In genomic region chr7:67440806-67441205, GRCm38 (mm10) we compare ENCODE assay signal across 14 mouse cellular contexts.
DNase-seq lines count a peak whose midpoint lies in the region; TF ChIP-seq lines count a peak whose summit lies in the region.
"Had no signal": no experiment of that assay in that cellular context is flagged by ENCODE, and none has a peak within 500 bp of the region (broad histone marks: within the 10 kb centered on the region; RNA-seq: fewer than 3 reads in every experiment).

No protein-coding gene starts in this region.

- no peak overlapping the region for H3K4me3 ChIP-seq in left cerebral cortex, adult 2 months
- no peak overlapping the region for H3K4me3 ChIP-seq in thymus, adult 2 months (ENCODE audit: control insufficient read depth, insufficient read depth, low read length)
- H3K4me3 ChIP-seq in limb, embryonic 10.5 days: no peak overlapping the region
- H3K4me3 ChIP-seq: embryonic facial prominence, embryonic 13.5 days; limb, embryonic 13.5 days had no signal

- no peak for TF ChIP-seq POLR2A in thymus, adult 2 months (IDR thresholded peaks at IDR 0.05; ENCODE audit: control insufficient read depth, extremely low read depth, insufficient read depth, low read length, poor library complexity)

- H3K27ac ChIP-seq in left cerebral cortex, adult 2 months: no peak overlapping the region
- peak overlapping the region; percentile 64; the same call in 1 of the 2 replicates for H3K27ac ChIP-seq in thymus, adult 2 months (ENCODE audit: control insufficient read depth, insufficient read depth, low read length)
- no peak overlapping the region for H3K27ac ChIP-seq in limb, embryonic 10.5 days
- H3K27ac ChIP-seq: embryonic facial prominence, embryonic 13.5 days; limb, embryonic 13.5 days had no signal

- no peaks in the 10 kb centered on the region for H3K27me3 ChIP-seq in thymus, adult 2 months (ENCODE audit: control insufficient read depth, insufficient read depth, low read length)
- no peaks in the 10 kb centered on the region for H3K27me3 ChIP-seq in limb, embryonic 10.5 days (ENCODE audit: low read depth, poor library complexity, severe bottlenecking)
- H3K27me3 ChIP-seq: embryonic facial prominence, embryonic 13.5 days; limb, embryonic 13.5 days had no signal

- no peak for TF ChIP-seq CTCF in left cerebral cortex, adult 2 months (IDR thresholded peaks at IDR 0.05)
- no peak for TF ChIP-seq CTCF in thymus, adult 2 months (IDR thresholded peaks at IDR 0.05; ENCODE audit: borderline replicate concordance, control insufficient read depth, extremely low read depth, insufficient read depth, low read length, poor library complexity)

- WGBS in thymus, adult 2 months: 20% methylated on average over 8 of the region's 8 CpGs
- WGBS in limb, embryonic 10.5 days: 94% methylated on average over 8 of the region's 8 CpGs

- DNase-seq in cerebellum, postnatal 25 days: peak; percentile 39 to 68
- no peak for DNase-seq in cerebellum, adult 8-10 months
- peak; percentile 64 to 91 for DNase-seq in left cerebral cortex, postnatal 14 days (ENCODE audit: low spot score in 2 of 2)
- DNase-seq in left cerebral cortex, adult 2 months (ENCODE audit: extremely low spot score in 1 of 2, low spot score in 2 of 2): no peak
- DNase-seq in layer of hippocampus, adult 18-20 months (ENCODE audit: low spot score in 2 of 2): peak; percentile 56 to 78
- peak; percentile 56 for DNase-seq in thymus, adult 2 months
- no peak for DNase-seq in limb, embryonic 10.5 days (ENCODE audit: low spot score)
- DNase-seq in spleen, postnatal 36 days (ENCODE audit: low spot score in 2 of 2): no peak
- DNase-seq: adrenal gland, postnatal 25 days; heart, postnatal 10 days; kidney, postnatal 25 days; lung, adult 2 months had no signal

- H3K9me3 ChIP-seq in limb, embryonic 10.5 days (replicated peaks): no peaks in the 10 kb centered on the region
- H3K9me3 ChIP-seq: embryonic facial prominence, embryonic 13.5 days; limb, embryonic 13.5 days had no signal

- H3K36me3 ChIP-seq in thymus, adult 2 months (ENCODE audit: control insufficient read depth, insufficient read depth, low read length): no peaks in the 10 kb centered on the region
- H3K36me3 ChIP-seq in limb, embryonic 10.5 days: no peaks in the 10 kb centered on the region
- H3K36me3 ChIP-seq: embryonic facial prominence, embryonic 13.5 days; limb, embryonic 13.5 days had no signal

- intact Hi-C loops in left cerebral cortex, postnatal 14 days (cut with DNase I): loop anchor here (5.0 kb wide), 1 partner anchor 69 kb away; the partner anchor contains the start of gene Mef2a
- intact Hi-C loops in left cerebral cortex, adult 2 months (cut with DNase I): loop anchor here (5.0 kb wide), 1 partner anchor 69 kb away; the partner anchor contains the start of gene Mef2a

- H3K4me1 ChIP-seq in thymus, adult 2 months (replicated peaks; ENCODE audit: control insufficient read depth, insufficient read depth, low read length): peaks cover 63% of the 10 kb centered on the region
- H3K4me1 ChIP-seq in limb, embryonic 10.5 days: peaks cover 43% of the 10 kb centered on the region

Comparison
In these comparisons a context has a peak if more than half of its experiments do, and no peak if none do; other contexts are left out.
1. DNase-seq: peak in cerebellum, postnatal 25 days (2 of 2), left cerebral cortex, postnatal 14 days (2 of 2), layer of hippocampus, adult 18-20 months (2 of 2) and thymus, adult 2 months (single experiment); none in cerebellum, adult 8-10 months (single experiment), left cerebral cortex, adult 2 months (0 of 2), limb, embryonic 10.5 days (single experiment) and spleen, postnatal 36 days (0 of 2).